Mouse (Mus musculus) cerebellum, adult 2 months (tissue): Measurements from ENCODE around the gene Odc1. TPM values are rescaled to one million over a fixed set of nuclear protein-coding genes. Genes with fewer than 3 reads are reported as not detected.
A peak's percentile ranks its signal among the peaks of the same experiment; 100 is the strongest.

ENCODE experiments used
- DNase-seq, 2 experiments: peaks; one replicate each; pipeline ENCODE4 v3.0.0; 2021
- H3K27ac ChIP-seq: fragments of 200-500 bp; 2 replicates; pipeline ENCODE4 v1.5.1; 2012; ENCODE audit warnings: low read length, control low read depth, inconsistent platforms; ENCODE audit not compliant: insufficient read depth
- H3K27me3 ChIP-seq: fragments of 200-500 bp; 2 replicates; pipeline ENCODE4 v1.6.1; 2012; ENCODE audit warnings: inconsistent platforms, mild to moderate bottlenecking, low read length, moderate library complexity; ENCODE audit not compliant: control insufficient read depth, insufficient read depth
- H3K4me1 ChIP-seq: fragments of 200-500 bp; 2 replicates; pipeline ENCODE4 v1.6.1; 2011; ENCODE audit warnings: low read length; ENCODE audit not compliant: control insufficient read depth, insufficient read depth
- H3K4me3 ChIP-seq: fragments of 200-500 bp; replicated peaks from 2 replicates; pipeline ENCODE3; 2011; ENCODE audit warnings: mild to moderate bottlenecking, low read depth, low read length, control low read depth; ENCODE audit not compliant: insufficient read depth
- CTCF ChIP-seq: fragments of 200-500 bp; IDR thresholded peaks from 2 replicates; pipeline ENCODE4 v1.5.1; 2011; ENCODE audit warnings: low read depth, mild to moderate bottlenecking, control low read depth, low read length, moderate library complexity, borderline replicate concordance; ENCODE audit not compliant: insufficient read depth
- POLR2A ChIP-seq: fragments of 200-500 bp; IDR thresholded peaks from 2 replicates; pipeline ENCODE4 v1.6.1; 2011; ENCODE audit warnings: low read length, control low read depth, borderline replicate concordance; ENCODE audit not compliant: insufficient read depth
- WGBS: fragments of 180-500 bp; shearing (Covaris S2); methylation state at CpG from one replicate; pipeline ENCODE4 v1.1.7; 2018; 5-methylcytosine and 5-hydroxymethylcytosine counted together
- polyA plus RNA-seq: library from polyadenylated mRNA; depleted of rRNA; stranded (reverse); fragments of >200 nt; gene quantifications from 2 replicates; pipeline ENCODE4 v1.2.3, GENCODE M21; 2012

Odc1 gene
- polyA plus RNA-seq, 1 experiment, result 115 TPM

DNA sequence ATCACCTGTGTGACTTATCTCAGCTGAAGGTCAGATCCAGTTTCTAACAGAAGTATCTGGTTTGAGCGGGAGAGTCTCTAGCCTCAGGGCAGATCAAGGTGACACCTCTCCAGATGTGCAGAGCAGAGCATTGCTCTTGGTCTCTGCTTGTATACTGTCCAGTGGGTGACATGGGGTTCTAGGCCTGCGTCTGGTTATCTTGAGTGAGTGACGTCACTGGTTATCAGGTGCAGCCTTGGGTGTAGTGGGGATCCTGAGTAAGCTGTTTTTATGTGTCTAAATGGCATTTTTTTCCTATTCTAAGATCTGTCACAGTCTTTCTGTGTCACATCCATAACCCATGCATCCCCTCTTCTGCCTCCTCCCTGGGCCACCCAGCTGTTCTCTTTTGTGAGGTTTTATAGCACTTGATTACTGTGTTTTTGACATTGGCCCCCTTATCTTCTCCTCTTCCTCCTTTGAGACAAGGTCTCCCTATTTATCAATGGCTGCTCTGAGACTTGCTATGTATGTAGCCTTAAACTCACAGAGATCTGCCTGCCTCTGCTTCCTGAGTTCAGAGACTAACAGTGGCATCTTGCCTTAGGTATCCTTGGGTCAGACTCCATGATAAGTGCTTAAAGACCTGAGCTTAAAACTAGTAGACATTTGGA is 20.9 kb downstream of the Odc1 start:
- Histone ChIP-seq H3K27me3 (no peaks in the 10 kb centered on the region), H3K27ac (no peak overlapping the region), H3K4me1 (no peaks in the 10 kb centered on the region), H3K4me3 (no peak overlapping the region)
- no peak for TF ChIP-seq CTCF
- no peak for TF ChIP-seq POLR2A
- DNase-seq, result no peak
- 97% methylated on average over 3 of the region's 3 CpGs for WGBS

DNA sequence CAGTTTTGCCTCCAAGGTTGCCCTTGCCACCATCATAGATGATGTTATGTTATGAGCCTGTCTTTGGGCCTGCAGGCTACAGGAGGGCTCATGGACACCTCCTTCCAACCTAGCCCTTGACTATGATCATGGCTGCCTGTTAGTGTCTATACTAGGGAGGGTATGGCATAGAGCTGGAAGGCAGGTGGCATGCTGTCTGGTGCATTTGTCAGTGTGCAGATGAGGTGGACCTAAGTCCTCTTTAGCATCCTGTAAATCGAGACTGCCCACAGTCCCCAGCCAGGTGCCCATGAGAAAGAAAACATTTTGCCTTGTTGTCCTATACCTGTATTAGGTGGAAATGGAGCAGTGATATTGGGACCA is 21.4 kb downstream of the Odc1 start:
- H3K4me3 ChIP-seq, result no peak overlapping the region
- DNase-seq, result no peak
- 88% methylated on average over 1 of the region's 1 CpGs for WGBS
- no peak overlapping the region for H3K27ac ChIP-seq
- no peak for TF ChIP-seq POLR2A
- TF ChIP-seq CTCF, result no peak
- no peaks in the 10 kb centered on the region for H3K27me3 ChIP-seq
- no peaks in the 10 kb centered on the region for H3K4me1 ChIP-seq

DNA sequence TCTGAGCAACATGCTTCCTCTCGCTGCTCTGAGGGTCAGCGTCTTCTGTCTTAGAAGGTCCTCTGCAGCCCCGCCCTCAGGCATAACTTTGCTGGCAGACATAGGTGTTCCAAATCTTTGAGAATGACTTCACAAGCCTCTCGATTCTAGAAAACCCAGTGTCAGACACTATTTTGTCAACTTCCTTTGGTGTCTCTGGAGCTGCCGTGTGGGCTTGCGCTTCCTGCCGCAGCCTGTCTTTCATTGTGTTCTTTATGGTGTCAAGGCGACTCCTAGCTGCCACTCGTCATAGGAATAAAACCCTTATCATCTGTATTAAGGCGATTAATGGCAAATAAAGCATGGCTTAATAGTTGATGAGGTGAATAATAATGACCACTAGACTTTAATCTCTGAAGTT is 24.0 kb downstream of the Odc1 start:
- no peak overlapping the region for H3K27ac ChIP-seq
- no peak for TF ChIP-seq CTCF
- no peak for TF ChIP-seq POLR2A
- DNase-seq, result no peak
- no peaks in the 10 kb centered on the region for H3K4me1 ChIP-seq
- WGBS, result 91% methylated on average over 10 of the region's 10 CpGs
- H3K4me3 ChIP-seq, result no peak overlapping the region
- no peaks in the 10 kb centered on the region for H3K27me3 ChIP-seq

DNA sequence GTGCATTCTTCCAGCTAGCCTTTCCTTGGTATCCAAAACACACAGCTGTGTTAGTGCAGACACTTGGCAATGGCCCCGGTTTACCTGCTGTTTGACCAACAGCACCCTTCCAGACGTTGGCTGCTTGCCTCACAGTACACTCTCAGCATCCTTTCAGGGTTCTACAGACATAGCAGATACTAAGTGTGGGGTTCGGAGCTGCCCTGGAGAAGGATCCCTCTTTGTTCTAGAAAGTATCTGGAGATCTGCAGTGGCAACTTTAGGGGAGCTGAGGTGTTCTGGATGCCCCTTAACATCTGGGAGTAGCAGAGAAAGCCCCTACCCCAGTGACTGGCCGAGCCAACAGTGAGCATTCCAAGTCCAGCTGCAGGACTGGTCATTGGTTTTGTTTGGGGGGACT is 30.0 kb downstream of the Odc1 start:
- Histone ChIP-seq H3K27ac (no peak overlapping the region), H3K4me3 (no peak overlapping the region), H3K27me3 (no peaks in the 10 kb centered on the region), H3K4me1 (peaks cover 19% of the 10 kb centered on the region)
- TF ChIP-seq POLR2A (no peak), CTCF (no peak)
- WGBS, result 79% methylated on average over 4 of the region's 4 CpGs
- no peak for DNase-seq

DNA sequence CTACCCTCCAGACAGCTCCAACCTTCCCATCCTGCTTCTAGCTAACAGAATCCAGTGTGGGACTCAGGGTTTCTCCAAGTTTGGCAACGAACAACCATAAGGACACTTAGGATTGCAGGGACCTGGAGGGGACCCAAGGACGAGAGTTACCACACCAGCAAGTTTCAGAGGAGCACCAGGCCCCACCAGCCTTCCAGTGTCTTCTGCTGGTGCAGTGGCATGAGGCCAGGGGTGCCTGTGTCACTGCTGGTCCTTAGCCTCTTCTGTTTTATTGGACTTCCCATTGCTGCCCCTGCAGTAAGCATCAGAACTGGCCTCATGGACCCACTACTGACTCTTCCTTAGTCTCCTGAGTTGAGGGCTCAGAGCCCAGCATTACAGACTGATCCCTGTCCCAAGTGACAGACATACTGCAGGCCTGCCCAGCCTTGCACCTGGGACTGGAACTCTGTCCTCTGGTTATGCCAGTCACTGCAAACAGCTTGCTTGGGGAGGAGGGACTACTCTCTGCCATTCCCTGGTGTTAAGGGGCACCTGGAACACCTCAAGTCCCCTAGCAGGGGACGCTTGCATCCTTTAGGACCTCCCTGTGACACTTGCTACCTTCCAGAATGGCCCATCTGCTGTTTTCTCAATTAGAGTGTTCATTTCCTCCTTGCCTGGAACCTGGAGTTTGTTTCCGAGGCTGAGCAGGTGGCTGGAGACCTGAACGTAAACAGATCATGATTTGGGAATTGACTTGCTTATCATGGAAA is 30.7 kb downstream of the Odc1 start:
- peak; percentile 59 to 78 for DNase-seq
- 40% methylated on average over 5 of the region's 5 CpGs for WGBS
- H3K27ac ChIP-seq, result no peak overlapping the region

GRCm38 (mm10) chr12:17576041-17576440 is 31.4 kb downstream of the Odc1 start:
- Histone ChIP-seq H3K27ac (no peak overlapping the region), H3K4me3 (no peak overlapping the region), H3K27me3 (no peaks in the 10 kb centered on the region), H3K4me1 (peaks cover 19% of the 10 kb centered on the region)
- 5% methylated on average over 6 of the region's 6 CpGs for WGBS
- peak; percentile 51 to 59 for DNase-seq
- TF ChIP-seq POLR2A, result no peak
- no peak for TF ChIP-seq CTCF

More for the DNA sequence above, 30.7 kb downstream of the Odc1 start:
- Histone ChIP-seq H3K27me3 (no peaks in the 10 kb centered on the region), H3K4me1 (peaks cover 19% of the 10 kb centered on the region), H3K4me3 (no peak overlapping the region)
- TF ChIP-seq POLR2A (no peak), CTCF (no peak)

GRCm38 (mm10) chr12:17578601-17579000 is 34.0 kb downstream of the Odc1 start:
- WGBS, result 78% methylated on average over 4 of the region's 4 CpGs
- Histone ChIP-seq H3K27me3 (no peaks in the 10 kb centered on the region), H3K27ac (no peak overlapping the region), H3K4me3 (no peak overlapping the region), H3K4me1 (peaks cover 19% of the 10 kb centered on the region)
- DNase-seq, result no peak
- TF ChIP-seq POLR2A, result no peak
- TF ChIP-seq CTCF, result no peak

GRCm38 (mm10) chr12:17581001-17581400 is 36.4 kb downstream of the Odc1 start:
- Histone ChIP-seq H3K27me3 (no peaks in the 10 kb centered on the region), H3K27ac (no peak overlapping the region), H3K4me3 (no peak overlapping the region), H3K4me1 (peaks cover 7% of the 10 kb centered on the region)
- no peak for DNase-seq
- TF ChIP-seq CTCF (no peak), POLR2A (no peak)
- WGBS, result 66% methylated on average over 6 of the region's 6 CpGs

DNA sequence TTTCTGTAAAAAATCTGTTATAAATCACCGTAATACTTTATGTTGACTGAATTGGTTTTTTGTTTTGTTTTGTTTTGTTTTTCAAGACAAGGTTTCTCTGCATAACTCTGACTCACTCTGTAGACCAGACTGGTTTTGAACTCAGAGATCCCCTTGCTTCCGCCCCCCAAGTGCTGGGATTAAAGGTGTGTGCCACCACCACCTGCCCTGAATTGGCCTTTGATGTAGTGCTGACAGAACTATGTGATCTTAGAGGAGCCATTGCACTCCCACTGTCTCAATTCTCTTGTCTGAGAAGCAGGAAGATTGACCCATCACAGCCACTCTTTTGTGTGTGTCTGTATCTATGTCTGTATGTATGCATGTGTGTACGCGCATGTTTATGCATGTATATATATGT is 37.8 kb downstream of the Odc1 start:
- DNase-seq, result no peak
- 96% methylated on average over 4 of the region's 4 CpGs for WGBS
- no peaks in the 10 kb centered on the region for H3K27me3 ChIP-seq
- H3K27ac ChIP-seq, result no peak overlapping the region
- TF ChIP-seq CTCF (no peak), POLR2A (no peak)
- no peaks in the 10 kb centered on the region for H3K4me1 ChIP-seq
- H3K4me3 ChIP-seq, result no peak overlapping the region
